Mouse (Mus musculus) kidney, embryonic 16.5 days (tissue): ENCODE measurements at regions not wholly inside any gene's neighbourhood (a gene's known extent, or its start where the extent isn't known, plus 50 kb on each side); places are given as distances from the start of the nearest gene placed in this dataset.

ENCODE experiments used
- ATAC-seq: fragments of 200-750 bp; cut with Nextera tagmentation; 2 replicates; pipeline ENCODE4 v1.8.0; 2017; ENCODE audit warnings: moderate TSS enrichment; ENCODE audit not compliant: low FRiP score, low TSS enrichment
- H3K27ac ChIP-seq: fragments of 300-500 bp; sonication (generic); 2 replicates; pipeline ENCODE4 v1.5.1; 2014; ENCODE audit warnings: low read length
- H3K27me3 ChIP-seq: fragments of 300-500 bp; sonication (generic); 2 replicates; pipeline ENCODE4 v1.6.1; 2014; ENCODE audit warnings: low read length, control low read depth, mixed read lengths; ENCODE audit not compliant: insufficient read depth
- H3K36me3 ChIP-seq: fragments of 300-500 bp; sonication (generic); 2 replicates; pipeline ENCODE4 v1.6.1; 2014; ENCODE audit warnings: low read length, control low read depth, mixed read lengths; ENCODE audit not compliant: insufficient read depth
- H3K4me1 ChIP-seq: fragments of 300-500 bp; sonication (generic); 2 replicates; pipeline ENCODE4 v1.6.1; 2014; ENCODE audit warnings: low read length, control low read depth, mixed read lengths; ENCODE audit not compliant: insufficient read depth
- H3K4me2 ChIP-seq: fragments of 300-500 bp; sonication (generic); replicated peaks from 2 replicates; pipeline ENCODE4 v1.6.1; 2014; ENCODE audit warnings: low read depth, low read length
- H3K4me3 ChIP-seq: fragments of 300-500 bp; sonication (generic); 2 replicates; pipeline ENCODE4 v1.5.1; 2014; ENCODE audit warnings: mild to moderate bottlenecking, low read length
- H3K9ac ChIP-seq: fragments of 300-500 bp; sonication (generic); replicated peaks from 2 replicates; pipeline ENCODE4 v1.6.1; 2014; ENCODE audit warnings: low read length
- H3K9me3 ChIP-seq: fragments of 300-500 bp; sonication (generic); 2 replicates; pipeline ENCODE4 v1.6.1; 2016; ENCODE audit warnings: low read length, control low read depth
- WGBS: fragments of 180-500 bp; shearing (Covaris S2); extraction: QIAGEN DNeasy Blood & Tissue Kit; methylation state at CpG from one replicate; pipeline ENCODE4 v1.1.7; 2014; 5-methylcytosine and 5-hydroxymethylcytosine counted together

DNA sequence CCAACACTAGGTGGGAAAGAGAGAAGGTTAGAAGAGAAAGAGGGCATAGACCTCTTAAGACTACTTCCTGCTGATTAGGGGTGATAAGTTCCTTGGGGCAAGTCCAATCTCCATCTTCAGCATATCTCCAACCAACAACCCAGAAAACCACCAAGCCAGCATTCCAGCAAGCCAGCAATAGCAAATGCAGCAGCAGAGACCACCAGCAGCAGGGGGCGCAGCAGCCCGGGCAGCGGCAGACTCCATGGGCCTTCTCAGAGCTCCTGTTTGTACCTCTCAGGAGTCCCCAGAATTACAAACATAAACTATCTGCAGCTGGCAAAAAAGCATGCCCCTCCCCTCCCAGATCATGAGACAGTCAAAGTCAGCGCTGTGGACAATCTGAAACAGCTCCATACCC lies 222.0 kb upstream of the Ttc29 start:
- 44% methylated on average over 4 of the region's 4 CpGs for WGBS
- Histone ChIP-seq H3K27ac (no peak overlapping the region), H3K4me2 (no peak overlapping the region), H3K9ac (no peak overlapping the region), H3K4me1 (no peaks in the 10 kb centered on the region), H3K9me3 (no peaks in the 10 kb centered on the region; the same call in 1 of the 2 replicates), H3K27me3 (no peaks in the 10 kb centered on the region), H3K4me3 (no peak overlapping the region), H3K36me3 (no peaks in the 10 kb centered on the region)
- no peak for ATAC-seq

DNA sequence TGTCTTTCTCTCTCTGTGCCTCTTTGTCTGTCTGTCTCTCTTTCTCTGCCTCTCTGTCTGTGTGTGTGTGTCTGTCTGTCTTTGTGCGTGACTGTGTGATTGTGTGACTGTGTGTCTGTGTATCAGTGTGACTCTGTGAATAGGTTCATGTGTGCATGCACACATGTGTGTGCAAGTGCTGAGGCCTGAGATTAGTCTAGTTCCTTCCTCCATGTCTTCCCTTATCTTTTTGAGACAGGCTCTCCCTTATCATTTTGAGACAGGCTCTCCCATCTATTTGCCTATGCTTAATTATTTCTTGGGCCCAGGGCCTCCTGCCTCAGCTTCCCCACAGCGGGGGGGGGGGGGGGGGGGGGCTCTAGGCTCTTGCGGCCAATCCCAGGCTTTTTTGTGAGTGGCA lies 212.8 kb upstream of the Ttc29 start:
- Histone ChIP-seq H3K9ac (no peak overlapping the region), H3K4me2 (no peak overlapping the region), H3K4me1 (peaks cover 12% of the 10 kb centered on the region), H3K36me3 (no peaks in the 10 kb centered on the region), H3K27me3 (no peaks in the 10 kb centered on the region), H3K9me3 (no peaks in the 10 kb centered on the region; the same call in 1 of the 2 replicates), H3K27ac (no peak overlapping the region), H3K4me3 (no peak overlapping the region)
- no peak for ATAC-seq
- WGBS = 85% methylated on average over 2 of the region's 3 CpGs

DNA sequence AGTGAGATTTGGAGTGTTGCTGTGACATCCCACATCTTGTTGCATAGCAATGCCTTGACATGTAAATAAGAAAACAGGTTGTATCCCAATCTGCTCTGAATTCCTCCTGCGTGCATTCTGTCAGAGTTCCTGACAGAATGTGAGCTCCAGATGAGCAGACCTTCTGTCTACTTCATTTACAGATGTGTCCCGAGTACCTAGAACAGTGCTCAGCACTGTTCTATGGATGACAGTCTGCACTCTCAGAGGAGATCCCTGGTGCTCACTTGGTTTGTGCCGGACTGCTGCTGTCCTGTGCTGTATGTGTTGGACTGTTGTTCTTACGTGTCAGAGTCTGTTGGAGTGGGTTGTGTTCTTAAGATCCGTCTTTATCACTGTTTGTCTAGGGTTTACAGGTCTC lies 211.4 kb upstream of the Ttc29 start:
- no peak overlapping the region for H3K9ac ChIP-seq
- H3K4me3 ChIP-seq = no peak overlapping the region
- H3K4me1 ChIP-seq = peaks cover 12% of the 10 kb centered on the region
- ATAC-seq = peak; percentile 47
- no peaks in the 10 kb centered on the region for H3K36me3 ChIP-seq
- H3K27me3 ChIP-seq = no peaks in the 10 kb centered on the region
- H3K4me2 ChIP-seq = no peak overlapping the region
- 38% methylated on average over 5 of the region's 5 CpGs for WGBS
- no peak overlapping the region for H3K27ac ChIP-seq
- no peaks in the 10 kb centered on the region; the same call in 1 of the 2 replicates for H3K9me3 ChIP-seq

DNA sequence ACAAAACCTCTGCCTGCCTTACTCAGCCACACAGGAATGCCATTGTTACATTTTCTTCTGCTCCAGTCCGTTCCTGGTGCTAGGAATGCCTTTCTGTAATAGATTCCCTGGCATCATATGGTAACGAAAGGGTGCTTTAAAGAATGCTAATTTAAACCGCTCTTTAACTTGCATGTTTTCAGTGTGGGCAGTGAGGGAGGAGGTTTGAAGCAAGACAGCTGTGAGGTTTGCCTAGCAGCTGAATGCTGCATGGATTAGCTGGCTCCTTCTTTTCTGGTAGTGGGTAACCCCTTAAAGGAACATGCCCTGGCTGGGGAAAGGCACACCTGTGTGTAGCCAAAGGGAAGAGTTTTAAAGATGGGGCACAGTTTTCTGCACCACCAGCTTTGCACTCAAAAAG lies 211.0 kb upstream of the Ttc29 start:
- H3K27me3 ChIP-seq = no peaks in the 10 kb centered on the region
- H3K36me3 ChIP-seq = no peaks in the 10 kb centered on the region
- peak; percentile 57; the same call in 1 of the 2 replicates for ATAC-seq
- H3K9ac ChIP-seq = no peak overlapping the region; the same call in 1 of the 2 replicates
- H3K4me1 ChIP-seq = peaks cover 12% of the 10 kb centered on the region
- 8% methylated on average over 3 of the region's 3 CpGs for WGBS
- H3K4me2 ChIP-seq = no peak overlapping the region
- no peak overlapping the region for H3K4me3 ChIP-seq
- H3K27ac ChIP-seq = no peak overlapping the region
- H3K9me3 ChIP-seq = no peaks in the 10 kb centered on the region; the same call in 1 of the 2 replicates

DNA sequence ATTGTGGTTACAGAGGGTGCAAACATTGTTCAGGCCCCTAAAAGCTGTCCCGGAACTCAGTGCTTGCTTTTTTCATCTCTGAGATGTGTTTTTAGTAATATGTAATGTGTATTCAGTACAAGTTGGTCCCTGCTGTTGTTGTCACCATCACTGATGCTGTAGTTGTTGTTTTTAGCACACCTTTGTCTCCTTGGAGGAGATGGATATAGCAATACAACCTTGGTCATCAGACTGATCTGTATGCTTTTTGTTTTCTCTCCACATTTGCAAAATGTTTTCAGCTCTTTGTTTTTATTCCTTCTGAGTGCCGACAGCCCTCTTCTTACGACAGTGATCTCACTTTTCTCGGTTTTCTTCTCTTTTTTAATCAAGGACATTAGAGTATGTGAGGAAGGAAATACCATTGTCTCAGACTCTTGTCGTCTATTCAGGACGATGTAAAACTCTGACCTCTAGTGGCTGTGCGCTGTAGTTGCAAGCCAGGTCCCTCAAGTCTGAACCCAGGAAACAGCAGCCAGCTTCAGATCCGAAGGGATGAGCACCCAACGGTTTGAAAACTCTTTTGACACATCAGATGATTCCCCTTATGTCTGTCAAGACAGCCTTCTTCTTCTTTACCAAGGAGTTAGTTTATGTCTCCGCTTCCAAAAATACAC lies 209.1 kb upstream of the Ttc29 start:
- no peak overlapping the region for H3K4me2 ChIP-seq
- ATAC-seq = peak; percentile 55; the same call in 1 of the 2 replicates
- no peaks in the 10 kb centered on the region for H3K27me3 ChIP-seq
- 16% methylated on average over 10 of the region's 10 CpGs for WGBS
- H3K4me1 ChIP-seq = peaks cover 12% of the 10 kb centered on the region
- H3K27ac ChIP-seq = no peak overlapping the region
- H3K9me3 ChIP-seq = no peaks in the 10 kb centered on the region; the same call in 1 of the 2 replicates
- H3K4me3 ChIP-seq = no peak overlapping the region
- H3K36me3 ChIP-seq = no peaks in the 10 kb centered on the region
- no peak overlapping the region for H3K9ac ChIP-seq

DNA sequence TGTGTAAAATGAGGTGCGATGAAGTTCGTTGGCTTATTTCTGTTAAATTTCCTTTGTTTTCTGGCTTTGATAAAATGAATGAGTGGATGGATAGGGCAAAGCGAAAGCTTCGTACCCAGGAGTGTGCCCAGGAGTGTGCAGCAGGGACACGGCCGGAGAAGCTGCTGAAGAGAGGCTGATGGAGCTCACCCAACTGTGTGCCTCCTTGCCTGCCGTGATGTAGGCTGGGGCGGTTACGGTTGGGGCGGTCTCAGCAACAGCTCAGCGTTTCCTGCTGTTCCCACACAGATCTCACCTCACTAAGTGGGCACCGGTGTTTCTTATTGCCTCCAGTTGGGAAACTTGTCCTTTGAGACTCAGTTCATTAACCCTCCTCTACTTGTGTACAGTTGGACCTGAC lies 208.2 kb upstream of the Ttc29 start:
- Histone ChIP-seq H3K4me3 (no peak overlapping the region), H3K4me1 (peaks cover 12% of the 10 kb centered on the region), H3K27me3 (no peaks in the 10 kb centered on the region), H3K9ac (peak overlapping the region; percentile 41; the same call in 1 of the 2 replicates), H3K9me3 (no peaks in the 10 kb centered on the region), H3K27ac (no peak overlapping the region), H3K4me2 (no peak overlapping the region), H3K36me3 (no peaks in the 10 kb centered on the region)
- 56% methylated on average over 12 of the region's 12 CpGs for WGBS
- peak; percentile 64; the same call in 1 of the 2 replicates for ATAC-seq

DNA sequence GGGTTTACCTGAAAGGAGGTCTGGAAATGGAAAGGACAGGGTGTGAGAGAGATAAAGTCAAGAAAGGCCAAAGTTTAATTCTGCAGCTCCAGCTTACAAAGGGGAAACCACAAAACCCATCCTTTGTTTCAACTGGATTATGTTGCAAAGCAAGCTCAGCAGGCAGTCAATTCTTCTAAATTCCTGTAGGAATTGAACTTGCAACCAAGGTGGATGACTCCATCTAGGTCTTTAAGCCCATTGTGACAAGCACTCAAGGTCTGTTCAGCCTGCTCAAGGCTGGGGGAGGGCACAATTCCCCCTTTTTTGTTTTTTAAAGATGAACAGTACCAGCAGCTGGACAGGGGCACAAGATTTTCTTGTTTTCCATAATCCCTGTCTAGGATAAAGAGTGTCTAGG lies 200.0 kb upstream of the Ttc29 start:
- Histone ChIP-seq H3K4me3 (no peak overlapping the region), H3K4me2 (no peak overlapping the region), H3K9ac (no peak overlapping the region), H3K27ac (no peak overlapping the region), H3K36me3 (no peaks in the 10 kb centered on the region), H3K4me1 (no peaks in the 10 kb centered on the region), H3K9me3 (no peaks in the 10 kb centered on the region; the same call in 1 of the 2 replicates), H3K27me3 (no peaks in the 10 kb centered on the region)
- no peak for ATAC-seq

DNA sequence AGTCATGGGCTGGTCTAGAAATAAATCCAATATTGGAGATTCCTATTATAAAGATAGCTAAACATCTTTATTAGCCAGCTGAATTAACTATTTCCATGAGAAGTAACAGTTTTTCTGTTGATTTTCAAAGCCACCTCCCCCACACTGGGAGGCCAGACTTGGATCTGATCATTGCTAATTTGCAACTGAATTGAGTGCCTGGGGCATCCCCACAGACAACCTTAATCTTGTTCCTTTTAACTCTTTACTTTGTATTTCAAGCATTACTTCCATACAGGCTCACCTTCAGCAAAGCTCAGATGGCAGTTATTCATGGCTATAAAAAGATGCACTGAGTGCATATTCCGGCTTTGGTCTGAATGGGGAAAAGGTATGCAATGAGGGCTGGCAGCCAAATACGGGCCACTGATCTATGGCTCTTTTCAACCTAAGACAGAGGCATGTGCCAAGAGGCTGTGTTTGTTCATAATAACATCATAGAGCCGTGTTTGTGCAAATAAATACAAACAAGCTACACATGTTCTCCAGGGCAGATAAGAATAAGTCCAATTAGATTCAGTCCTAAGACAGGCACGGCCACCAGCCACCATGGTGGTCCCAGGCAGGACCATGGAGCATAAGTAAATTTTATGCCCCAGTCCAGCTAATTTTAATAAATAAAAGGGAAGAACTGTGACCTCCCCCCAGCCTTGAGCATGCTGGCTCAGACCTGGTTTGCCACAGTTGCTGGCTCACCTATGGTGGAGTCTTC lies 194.5 kb upstream of the Ttc29 start:
- no peak overlapping the region for H3K9ac ChIP-seq
- no peaks in the 10 kb centered on the region for H3K36me3 ChIP-seq
- H3K27ac ChIP-seq = no peak overlapping the region
- H3K9me3 ChIP-seq = no peaks in the 10 kb centered on the region; the same call in 1 of the 2 replicates
- 76% methylated on average over 4 of the region's 4 CpGs for WGBS
- ATAC-seq = no peak
- H3K27me3 ChIP-seq = no peaks in the 10 kb centered on the region
- peaks cover 13% of the 10 kb centered on the region for H3K4me1 ChIP-seq
- no peak overlapping the region for H3K4me3 ChIP-seq
- H3K4me2 ChIP-seq = no peak overlapping the region

DNA sequence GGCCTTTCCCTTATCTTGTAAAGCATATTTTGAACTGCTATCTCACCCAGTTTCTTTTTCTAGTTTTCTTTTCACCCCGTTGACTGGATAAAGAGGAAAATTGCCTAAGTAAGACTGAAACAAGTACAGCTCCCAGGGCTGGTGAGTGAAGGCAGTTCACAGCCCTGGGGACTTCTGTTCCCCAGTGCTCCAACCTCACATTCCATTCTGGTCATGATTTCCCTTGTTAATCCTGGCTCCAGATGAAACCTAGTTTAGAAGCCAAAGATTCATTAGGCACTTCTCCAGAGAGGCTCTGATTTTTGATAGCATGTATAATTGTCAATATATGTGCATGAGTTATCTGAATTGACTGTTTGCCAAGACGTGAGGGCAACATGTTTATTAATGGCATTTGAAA lies 191.6 kb upstream of the Ttc29 start:
- Histone ChIP-seq H3K27me3 (no peaks in the 10 kb centered on the region), H3K4me2 (no peak overlapping the region), H3K9me3 (no peaks in the 10 kb centered on the region), H3K4me3 (no peak overlapping the region), H3K9ac (no peak overlapping the region), H3K4me1 (peaks cover 26% of the 10 kb centered on the region), H3K36me3 (no peaks in the 10 kb centered on the region), H3K27ac (peak overlapping the region; percentile 78)
- no peak for ATAC-seq
- 55% methylated on average over 2 of the region's 2 CpGs for WGBS

DNA sequence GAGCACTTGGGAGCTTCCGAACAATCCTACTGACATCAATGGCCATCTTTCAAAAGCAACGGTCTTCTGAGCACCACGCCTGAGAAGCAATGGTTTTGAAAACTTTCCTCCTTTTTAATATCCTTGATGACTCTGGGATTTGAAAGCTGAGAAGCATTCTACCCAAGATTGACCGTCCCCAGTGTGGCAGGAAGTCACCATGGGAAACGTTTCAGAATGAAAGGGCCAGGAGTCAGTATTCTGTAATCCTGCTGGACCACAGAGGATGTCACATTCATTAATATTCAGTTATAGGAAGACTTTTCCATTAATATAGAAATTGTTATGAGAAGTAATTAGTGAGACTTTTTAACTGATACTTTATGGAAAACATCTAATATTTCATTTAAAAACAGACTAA lies 190.1 kb upstream of the Ttc29 start:
- no peak overlapping the region for H3K9ac ChIP-seq
- ATAC-seq = peak; percentile 18; the same call in 1 of the 2 replicates
- WGBS = 27% methylated on average over 5 of the region's 5 CpGs

More for the DNA sequence above, 190.1 kb upstream of the Ttc29 start:
- Histone ChIP-seq H3K9me3 (no peaks in the 10 kb centered on the region), H3K4me1 (peaks cover 26% of the 10 kb centered on the region), H3K4me3 (no peak overlapping the region), H3K4me2 (no peak overlapping the region), H3K27me3 (no peaks in the 10 kb centered on the region), H3K36me3 (no peaks in the 10 kb centered on the region), H3K27ac (peak overlapping the region; percentile 89)
